Mouse (Mus musculus) common myeloid progenitor, adult 5-6 weeks (primary cell): ENCODE measurements at regions not wholly inside any gene's neighbourhood (a gene's known extent, or its start where the extent isn't known, plus 50 kb on each side); places are given as distances from the start of the nearest gene placed in this dataset.
"Not testable (repeated sequence)": the region's sequence is repeated elsewhere in the genome, so short reads cannot be mapped to it uniquely, and the experiment has no call there.

Source experiments
- ATAC-seq: replicated peaks from 2 replicates; pipeline ENCODE4 v1.8.0; 2016; ENCODE audit warnings: low read depth, mild to moderate bottlenecking, moderate TSS enrichment, inconsistent platforms; ENCODE audit not compliant: poor library complexity, severe bottlenecking

GRCm38 (mm10) chr3:11323101-11323500, 987.6 kb upstream of the Gm38303 start:
- no peak for ATAC-seq

GRCm38 (mm10) chr3:11293001-11293400, 957.5 kb upstream of the Gm38303 start:
- ATAC-seq = no peak

- ATAC-seq = no peak
Measured at GRCm38 (mm10) chr3:11261052-11261451, 925.6 kb upstream of the Gm38303 start.

GRCm38 (mm10) chr3:11213996-11214395, 878.5 kb upstream of the Gm38303 start:
- no peak for ATAC-seq

- ATAC-seq = not testable (repeated sequence)
Measured at GRCm38 (mm10) chr3:11212921-11213648, 877.6 kb upstream of the Gm38303 start.

GRCm38 (mm10) chr3:11212290-11212912, 876.9 kb upstream of the Gm38303 start:
- ATAC-seq = not testable (repeated sequence)

GRCm38 (mm10) chr3:11210920-11211811, 875.7 kb upstream of the Gm38303 start:
- not testable (repeated sequence) for ATAC-seq

GRCm38 (mm10) chr3:11174002-11174401, 838.5 kb upstream of the Gm38303 start:
- ATAC-seq = peak; percentile 45; the same call in 1 of the 2 replicates

- ATAC-seq = no peak
Measured at GRCm38 (mm10) chr3:11155350-11155749, 819.9 kb upstream of the Gm38303 start.
